Mouse (Mus musculus) spleen, postnatal 36 days (tissue): Measurements from ENCODE around the gene Timm17b.
A peak's percentile ranks its signal among the peaks of the same experiment; 100 is the strongest.
"Not testable (repeated sequence)": the region's sequence is repeated elsewhere in the genome, so short reads cannot be mapped to it uniquely, and the experiment has no call there.

Experiments used
- DNase-seq, 2 experiments: peaks; one replicate each; pipeline ENCODE4 v3.0.0; 2022; ENCODE audit warnings: low spot score in 2 of 2, mixed read lengths in 1 of 2

Gene Timm17b

DNA sequence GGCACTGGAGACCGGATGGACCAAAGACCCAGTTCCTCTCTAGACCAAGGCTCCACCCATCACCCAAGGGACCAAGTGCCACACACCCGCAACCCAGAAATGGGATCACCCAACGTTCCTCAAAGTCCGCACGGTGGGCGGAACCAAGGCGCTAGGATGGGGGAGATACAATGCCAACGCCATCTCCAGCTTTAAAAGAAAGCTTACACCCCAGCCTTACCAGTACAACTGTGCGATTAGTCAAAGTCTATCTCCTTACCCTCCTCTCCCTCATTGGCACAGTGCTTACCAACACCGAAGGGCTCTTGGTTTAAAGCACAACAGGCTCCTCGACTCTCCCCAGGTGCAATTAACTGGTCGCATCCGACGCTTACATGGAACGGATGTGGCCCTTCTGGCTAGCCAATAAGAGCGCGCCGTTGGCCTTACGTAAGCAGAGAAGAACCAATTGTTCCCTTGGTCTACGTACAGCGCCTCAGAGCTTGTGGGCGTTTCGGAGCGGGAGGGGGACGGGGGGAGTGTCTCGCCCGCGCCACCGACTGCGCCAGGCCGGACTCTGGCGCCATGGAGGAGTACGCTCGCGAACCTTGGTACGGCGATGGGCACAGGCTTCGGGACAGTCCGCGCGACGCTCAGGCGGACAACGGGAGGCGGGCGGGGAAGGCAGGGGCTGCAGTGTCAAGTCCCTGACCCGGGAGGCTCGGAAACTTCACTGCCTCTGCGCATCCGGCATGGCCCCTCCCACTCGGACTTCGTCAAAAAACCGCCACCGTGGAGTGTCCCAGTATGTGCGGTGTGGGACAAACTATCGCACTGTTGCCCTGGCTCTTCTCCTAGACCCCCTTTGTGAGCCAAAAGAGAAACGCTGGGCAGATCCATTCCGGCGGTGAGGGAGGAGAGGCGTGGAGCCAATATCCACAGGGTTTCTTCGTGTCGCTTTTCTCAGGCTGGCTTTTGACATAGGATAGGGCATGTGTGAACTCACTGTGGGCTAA is at the start of gene Timm17b, which contains the start of gene Pqbp1:
Gene Timm17b (plus strand): TSS at position 478 of the 995 bp plus-strand sequence.
Gene Pqbp1 (minus strand): TSS at position 390 of the 995 bp plus-strand sequence.
- peak; percentile 89 to 91 for DNase-seq

DNA sequence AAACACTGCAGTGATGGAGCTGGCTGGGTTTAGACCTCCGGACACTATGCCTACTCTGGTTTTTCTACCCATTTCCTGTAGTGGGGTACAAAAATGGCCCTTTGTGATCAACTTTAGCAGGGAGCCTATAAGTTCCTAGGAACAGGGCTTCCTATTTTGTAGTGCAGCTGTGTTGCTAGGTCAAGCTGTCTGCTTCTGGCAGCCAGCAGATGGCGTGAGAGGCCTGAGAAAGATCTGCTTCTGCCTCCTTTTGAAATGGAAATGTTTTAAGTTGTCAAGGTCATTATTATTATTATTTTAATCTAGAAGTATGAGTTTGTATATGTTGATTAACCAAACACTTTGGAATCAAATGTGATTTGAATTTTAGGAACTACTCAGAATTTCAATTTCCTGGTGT is 44.6 kb upstream of the Timm17b start:
- peak; percentile 39 to 42 for DNase-seq

DNA sequence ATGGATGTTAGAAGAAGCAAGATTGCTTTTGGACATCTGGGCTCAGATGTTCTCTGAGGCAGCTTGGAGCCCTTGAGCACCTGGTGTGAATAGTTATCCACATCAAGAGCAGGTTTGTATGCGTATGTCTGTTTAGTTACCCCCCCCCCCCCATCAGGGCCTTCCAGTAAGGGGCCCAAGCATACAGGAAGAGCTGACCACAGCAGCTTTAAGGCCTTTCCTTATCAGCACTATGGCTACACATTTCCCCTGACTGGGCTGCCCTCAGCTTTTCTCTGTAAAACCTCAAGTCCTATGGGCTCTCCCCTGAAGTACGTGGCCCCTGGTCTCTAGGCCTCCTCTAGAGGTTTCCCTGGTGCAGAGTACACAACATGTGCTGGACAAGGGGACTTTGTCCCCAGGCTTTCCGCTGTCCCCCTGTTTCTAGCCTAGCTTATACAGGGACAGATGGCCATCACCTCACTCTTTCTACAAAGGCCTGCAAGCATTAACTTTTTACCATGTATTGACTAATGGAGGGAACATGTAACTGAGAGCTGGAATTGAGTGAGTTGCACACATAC is 39.9 kb upstream of the Timm17b start:
- no peak for DNase-seq

DNA sequence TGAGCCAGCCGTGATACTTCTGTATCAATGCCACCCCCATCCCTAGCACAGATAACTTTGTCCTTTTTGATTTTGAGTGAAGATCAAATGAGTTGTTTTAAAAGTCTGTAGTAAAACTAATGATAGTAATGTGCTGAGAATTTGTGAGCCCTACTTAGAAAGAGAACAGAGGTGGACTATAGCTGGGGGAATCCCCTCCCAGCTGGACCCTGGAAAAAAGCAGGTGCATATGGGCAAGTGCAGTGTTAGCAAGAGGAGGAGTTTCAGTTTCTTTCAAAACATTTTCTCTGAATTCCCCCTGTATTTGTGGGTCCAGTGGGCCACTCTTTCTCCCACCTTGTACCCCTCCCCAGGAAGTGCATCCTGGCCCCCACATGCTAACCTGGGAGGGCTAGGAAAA is 36.0 kb upstream of the Timm17b start:
- no peak for DNase-seq

DNA sequence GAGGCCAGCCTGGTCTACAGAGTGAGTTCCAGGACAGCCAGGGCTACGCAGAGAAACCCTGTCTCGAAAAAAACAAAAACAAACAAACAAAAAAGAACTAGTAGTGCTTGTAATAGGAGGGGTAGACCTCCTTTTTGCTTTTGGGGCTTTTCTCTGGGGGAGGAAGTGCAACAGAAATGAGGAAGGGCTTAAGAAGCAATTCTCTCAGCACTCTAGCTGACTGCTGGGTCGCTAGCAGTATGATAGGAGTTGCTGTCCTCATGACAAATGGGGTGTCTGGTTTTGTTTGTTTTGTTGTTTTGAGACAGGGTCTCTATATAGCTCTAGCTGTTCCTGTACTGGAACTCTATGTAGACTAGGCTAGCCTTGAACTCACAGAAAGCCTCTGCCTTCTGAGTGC is 34.6 kb upstream of the Timm17b start:
- DNase-seq = peak; percentile 53 to 55

DNA sequence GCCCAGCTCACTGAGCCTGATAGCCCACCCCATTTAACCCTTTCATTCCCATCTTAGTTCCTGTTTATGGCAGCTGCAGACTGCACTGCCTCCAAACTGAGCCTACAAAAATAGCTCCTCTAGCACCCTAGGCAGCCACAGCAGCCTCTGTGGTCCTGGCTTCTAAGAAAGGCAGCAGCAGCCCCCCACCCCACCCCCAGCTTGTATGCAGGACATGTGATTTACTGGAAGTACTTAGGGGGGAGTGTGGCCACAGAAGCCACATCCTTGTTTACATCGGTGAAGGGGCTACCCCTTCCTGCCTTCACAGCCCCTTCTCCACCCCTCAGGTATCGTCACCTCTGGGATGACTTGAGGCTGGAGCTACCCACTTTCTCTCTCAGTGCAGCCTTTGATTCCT is 33.8 kb upstream of the Timm17b start:
- peak; percentile 44 to 47 for DNase-seq

DNA sequence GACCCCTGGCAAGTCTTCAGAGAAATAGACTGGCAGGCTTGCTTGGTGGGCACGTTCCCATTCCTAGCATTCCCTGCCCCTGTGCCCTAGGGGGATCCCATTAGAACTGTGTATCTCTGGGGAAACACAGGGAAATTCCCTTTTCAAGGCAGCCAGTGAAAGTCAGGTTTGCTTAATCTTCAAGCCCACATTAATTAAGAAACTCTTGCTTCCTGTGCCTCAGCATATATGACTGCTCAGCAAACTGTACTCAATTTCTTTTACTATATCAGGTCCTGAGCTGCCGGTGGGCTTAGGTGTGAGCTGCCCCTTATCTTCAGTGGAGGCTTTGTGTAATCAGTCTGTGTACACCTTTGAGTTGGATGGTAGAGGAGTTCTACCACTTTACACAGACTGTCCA is 33.4 kb upstream of the Timm17b start:
- DNase-seq = no peak

DNA sequence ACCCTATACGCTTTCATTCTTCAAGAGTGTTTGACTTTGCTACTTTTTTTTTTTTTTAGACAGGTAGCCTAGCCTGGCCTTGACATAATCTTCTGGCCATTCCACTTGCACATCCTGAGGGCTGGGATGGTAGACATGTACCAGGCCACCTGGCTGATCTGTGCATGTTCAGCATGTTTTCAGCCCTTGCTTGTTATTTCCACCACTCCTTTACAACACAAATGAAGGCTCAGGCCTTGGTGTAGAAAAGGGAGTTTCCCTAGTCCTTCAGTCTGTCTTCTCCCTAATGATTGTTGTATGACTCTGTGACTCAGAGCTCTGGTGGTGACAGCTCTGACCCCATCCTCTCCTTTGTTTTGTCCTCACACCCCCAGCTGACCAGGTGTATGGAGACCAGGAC is 32.0 kb upstream of the Timm17b start:
- DNase-seq = no peak

DNA sequence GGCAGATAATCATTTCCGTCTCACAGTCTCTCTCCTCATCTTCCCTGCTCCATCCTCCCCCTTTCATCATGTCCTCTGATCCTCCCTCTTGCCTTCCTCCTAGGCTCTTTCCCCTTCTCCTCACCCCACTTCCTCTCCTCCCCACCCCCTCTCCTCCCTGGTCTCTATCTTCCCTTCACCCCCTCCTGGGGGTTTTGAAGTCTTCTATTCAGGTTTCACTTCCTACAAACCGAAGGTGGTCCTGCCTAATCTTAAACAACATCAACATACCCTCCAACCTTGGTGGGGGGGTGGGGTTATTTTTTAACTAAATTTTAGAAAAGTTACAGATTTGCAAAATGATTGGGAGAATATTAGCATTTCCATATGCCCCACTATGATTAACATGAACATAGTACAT is 30.7 kb upstream of the Timm17b start:
- no peak for DNase-seq

DNA sequence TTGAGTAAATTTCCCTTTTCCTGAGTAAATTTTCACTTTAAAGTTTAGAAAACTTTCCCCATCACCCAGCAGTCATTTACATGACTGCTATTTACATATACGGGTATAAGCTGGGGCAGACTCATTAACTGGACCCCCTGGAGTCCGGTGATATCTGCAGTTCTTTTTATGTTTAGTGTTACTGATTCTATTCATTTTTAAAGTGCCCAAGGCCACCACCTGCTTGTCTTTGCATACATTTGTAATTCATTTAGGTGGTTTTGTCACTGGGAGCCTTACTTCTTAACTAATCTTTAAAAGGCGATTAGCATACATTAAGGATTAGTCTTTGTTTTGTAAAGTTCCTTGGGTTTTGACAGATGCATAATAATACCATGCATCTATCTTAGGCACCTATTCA is 29.3 kb upstream of the Timm17b start:
- DNase-seq = no peak

DNA sequence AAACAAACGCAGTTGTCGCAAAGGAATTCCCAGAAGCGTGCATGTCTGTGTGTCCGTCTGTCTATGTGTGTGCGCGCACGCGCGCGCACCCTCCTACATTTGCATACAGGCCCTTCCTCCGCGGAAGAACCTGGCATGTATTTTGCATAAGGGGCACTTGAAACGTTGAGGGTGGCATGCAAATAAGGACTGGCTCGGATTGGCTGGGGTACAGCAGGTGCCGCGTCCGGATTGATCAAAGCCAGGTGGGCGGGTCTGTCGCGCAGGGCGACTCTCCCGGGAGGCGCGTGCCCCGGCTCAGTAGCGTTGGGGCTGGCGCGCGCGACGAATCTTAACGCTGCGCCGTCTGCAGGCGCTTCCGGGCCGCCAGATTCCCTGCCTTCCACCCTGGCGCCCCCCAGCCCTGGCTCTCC is 21.1 kb upstream of the Timm17b start, which contains the start of gene Pim2:
Gene Pim2 (plus strand): TSS at position 256 of the 413 bp plus-strand sequence.
- peak; percentile 90 to 91 for DNase-seq

DNA sequence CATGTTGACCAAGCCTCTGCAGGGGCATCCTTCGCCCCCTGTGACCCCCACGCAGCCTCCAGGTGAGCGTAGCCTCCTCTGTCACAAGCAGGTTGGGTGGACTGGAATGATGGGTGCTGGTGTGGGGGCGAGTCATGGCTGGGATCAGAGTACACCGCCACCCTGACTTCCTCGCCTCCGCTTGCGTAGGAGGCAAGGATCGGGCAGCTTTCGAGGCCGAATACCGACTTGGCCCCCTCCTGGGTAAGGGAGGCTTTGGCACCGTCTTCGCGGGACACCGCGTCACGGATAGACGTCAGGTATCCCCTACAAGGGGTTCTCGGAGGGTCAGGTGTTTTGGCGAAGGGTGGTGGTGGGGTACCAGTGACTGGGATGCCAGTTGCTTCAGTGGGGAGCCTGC is 20.7 kb upstream of the Timm17b start:
- DNase-seq = no peak

DNA sequence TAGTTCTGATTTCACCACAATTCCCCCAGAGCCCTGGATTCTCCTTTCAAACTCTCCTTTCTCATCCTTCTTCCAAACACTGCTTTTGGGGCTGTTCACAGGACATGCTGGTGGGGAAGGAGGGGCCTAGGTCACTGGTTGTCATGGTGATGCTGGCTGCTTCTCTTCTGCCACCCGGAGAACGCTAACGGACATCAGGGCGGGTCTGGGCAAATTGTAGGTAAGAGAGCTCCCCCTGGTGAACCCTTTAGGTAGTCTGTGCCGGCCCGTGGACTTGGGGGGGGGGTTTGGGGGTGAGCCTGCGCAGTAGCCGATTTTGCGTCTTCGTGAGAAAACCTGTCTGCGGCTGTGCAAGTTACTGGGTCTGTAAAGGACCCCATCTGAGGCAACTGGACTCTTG is 19.3 kb upstream of the Timm17b start:
- DNase-seq = peak; percentile 77 to 78

DNA sequence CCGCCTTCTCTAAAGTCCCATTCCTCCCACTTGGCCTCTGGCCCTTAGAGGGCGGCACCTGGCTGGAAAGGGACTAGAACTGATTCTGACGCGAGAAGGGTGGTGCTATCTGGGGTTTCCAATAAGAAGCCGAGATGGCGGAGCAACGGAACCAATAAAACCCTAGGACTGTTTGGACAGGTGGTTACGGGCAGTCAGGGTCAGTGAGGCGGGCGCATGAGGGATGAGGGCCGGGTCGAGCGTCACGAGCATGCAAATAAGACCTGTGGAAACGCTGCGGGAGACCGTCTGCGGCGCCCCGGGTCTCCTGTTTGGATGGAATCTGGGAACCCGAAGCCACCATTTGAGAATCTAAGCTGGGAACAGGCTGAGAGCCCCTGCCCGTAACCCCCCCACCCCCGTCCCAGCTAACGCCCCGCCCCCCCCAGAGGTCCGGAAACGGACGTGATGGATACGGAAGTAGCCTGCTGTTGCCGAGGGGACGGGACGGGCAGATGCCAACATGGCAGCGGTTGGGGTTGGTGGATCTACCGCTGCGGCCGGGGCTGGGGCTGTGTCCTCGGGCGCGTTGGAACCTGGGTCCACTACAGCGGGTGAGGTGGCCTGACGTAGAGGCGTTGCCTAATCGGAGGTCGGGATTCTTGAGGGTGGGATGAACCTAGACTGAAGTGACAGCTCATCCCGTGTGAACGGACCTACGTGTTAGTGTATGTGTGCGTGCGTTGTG is 15.2 kb upstream of the Timm17b start, which contains the start of gene Slc35a2:
Gene Slc35a2 (plus strand): TSS at position 188 of the 727 bp plus-strand sequence.
- peak; percentile 81 to 84 for DNase-seq

DNA sequence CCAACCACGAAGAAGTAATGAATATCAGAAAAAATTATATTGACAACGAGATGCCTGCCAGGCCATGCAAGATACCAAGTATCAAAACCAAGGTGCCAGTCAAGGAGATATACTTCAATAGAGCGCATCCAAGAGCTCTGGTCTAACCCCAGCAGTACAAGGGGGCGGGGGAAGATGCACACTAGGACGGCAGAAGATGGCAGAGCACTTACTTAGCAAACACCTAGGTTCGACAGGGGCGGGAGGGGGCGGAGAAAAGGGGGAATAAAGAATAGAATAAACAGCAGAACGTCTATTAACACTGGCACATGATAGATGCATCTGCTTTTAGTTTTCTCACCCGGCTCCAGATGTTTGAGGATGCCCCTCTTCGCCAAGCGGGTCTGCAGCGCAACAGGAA is 946 bp upstream of the Timm17b start:
- DNase-seq = peak; percentile 35 to 45

DNA sequence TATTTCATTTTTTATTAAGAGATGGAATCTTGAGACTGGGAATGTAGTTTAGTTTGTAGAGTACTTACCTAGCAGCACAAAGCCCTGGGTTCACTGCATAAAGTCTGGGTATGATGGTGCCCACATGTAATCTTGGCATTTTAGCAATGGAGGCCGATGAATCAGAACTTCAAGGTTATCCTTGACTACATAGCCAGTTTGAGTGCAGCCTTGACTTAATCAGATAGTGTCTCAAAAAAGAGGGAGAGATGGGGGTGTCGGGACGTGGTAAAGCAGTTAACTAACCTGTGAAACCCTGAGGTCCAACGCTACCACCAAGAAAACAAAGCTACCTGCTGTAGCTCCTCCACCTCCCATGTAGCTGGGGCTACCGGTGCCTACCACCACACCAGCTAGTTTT is 5.3 kb downstream of the Timm17b start:
- DNase-seq = no peak

DNA sequence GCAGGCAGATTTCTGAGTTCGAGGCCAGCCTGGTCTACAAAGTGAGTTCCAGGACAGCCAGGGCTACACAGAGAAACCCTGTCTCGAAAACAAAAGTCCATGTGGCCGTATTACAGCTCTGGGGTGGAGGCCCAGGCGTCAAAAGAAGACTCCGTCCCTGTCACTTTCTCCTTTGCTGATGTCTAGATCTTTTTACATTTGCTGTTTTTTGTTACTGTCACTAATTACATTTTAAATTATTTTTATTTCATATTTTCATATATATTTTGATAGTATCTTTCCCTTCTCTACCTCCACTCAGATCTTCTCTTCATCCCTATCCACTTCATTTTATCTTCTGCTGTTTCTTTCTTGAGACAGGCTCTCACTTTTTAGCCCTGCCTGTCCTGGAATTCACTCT is 8.6 kb downstream of the Timm17b start, which contains the start of gene Gm10491:
Gene Gm10491 (minus strand): TSS at position 101 of the 400 bp plus-strand sequence.
- no peak for DNase-seq

DNA sequence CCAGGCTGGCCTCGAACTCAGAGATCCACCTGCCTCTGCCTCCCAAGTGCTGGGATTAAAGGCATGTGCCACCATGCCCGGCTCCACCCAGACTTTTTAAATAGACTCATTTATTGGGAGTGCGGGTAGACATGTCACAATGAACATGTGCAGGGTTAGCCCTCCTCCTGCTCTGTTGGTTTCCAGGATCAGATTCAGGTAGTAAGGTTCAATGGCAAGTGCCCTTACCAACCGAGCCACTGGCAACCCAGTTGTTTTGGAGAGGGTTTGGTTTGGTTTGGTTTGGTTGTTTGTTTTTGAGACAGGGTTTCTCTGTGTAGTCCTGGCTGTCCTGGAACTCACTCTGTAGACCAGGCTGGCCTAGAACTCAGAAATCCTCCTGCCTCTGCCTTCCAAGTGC is 10.1 kb downstream of the Timm17b start, which contains the start of gene Gm10490:
Gene Gm10490 (plus strand): TSS at position 301 of the 400 bp plus-strand sequence.
- not testable (repeated sequence) for DNase-seq

DNA sequence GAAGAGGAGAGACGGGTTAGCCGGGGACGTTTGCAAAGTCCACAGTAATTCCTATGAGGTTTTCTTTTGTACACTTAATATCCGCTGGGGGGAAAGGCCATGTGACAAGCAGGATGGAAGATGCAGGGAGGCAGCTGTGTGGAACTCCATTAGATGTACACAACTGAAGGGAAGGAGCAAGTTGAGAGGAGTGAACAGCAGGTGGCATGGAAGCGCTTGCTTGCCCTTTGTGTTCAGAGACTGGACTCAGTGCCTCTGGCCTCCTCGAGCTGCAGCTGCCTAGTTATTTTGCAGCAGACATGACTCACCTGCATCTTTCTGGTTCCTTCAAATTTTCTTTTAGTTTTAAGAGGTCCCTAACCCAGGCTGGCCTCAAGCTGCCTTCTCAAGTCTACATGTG is 11.3 kb downstream of the Timm17b start:
- no peak for DNase-seq

DNA sequence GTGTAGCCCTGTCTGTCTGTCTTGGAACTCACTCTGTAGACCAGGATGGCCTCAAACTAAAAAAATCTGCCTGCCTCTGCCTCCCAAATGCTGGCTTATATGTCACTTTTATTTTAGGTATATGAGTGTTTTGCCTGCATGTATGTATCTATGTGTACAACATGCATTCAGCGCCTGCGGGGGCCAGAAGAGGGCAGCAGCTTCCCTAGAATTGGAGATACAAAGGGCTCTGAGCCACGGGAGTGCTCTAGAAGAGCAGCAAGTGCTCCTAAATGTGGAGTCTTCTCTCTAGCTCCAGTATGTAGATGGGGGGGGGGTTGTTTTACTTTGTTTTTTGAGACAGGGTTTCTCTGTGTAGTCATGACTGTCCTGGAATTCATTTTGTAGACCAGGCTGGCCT is 16.5 kb downstream of the Timm17b start:
- DNase-seq = peak; percentile 11 to 24

DNA sequence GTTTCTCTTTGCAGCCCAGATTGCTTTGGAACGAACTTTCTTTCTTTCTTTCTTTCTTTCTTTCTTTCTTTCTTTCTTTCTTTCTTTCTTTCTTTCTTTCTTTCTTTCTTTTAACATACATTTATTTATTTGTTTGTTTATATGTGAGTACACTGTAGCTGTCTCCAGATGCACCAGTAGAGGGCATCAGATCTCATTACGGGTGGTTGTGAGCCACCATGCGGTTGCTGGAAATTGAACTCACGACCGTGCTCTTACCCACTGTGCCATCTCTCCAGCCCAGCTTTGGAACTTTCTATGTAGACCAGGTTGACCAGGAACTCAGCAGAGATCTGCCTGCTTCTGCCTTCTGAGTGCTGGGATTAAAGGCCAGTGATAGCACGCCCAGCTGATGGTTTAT is 18.8 kb downstream of the Timm17b start:
- not testable (repeated sequence) for DNase-seq
